Mouse (Mus musculus): ENCODE results near the gene Rad52.
A peak's percentile ranks its signal among the peaks of the same experiment; 100 is the strongest.

Gene Rad52

DNA sequence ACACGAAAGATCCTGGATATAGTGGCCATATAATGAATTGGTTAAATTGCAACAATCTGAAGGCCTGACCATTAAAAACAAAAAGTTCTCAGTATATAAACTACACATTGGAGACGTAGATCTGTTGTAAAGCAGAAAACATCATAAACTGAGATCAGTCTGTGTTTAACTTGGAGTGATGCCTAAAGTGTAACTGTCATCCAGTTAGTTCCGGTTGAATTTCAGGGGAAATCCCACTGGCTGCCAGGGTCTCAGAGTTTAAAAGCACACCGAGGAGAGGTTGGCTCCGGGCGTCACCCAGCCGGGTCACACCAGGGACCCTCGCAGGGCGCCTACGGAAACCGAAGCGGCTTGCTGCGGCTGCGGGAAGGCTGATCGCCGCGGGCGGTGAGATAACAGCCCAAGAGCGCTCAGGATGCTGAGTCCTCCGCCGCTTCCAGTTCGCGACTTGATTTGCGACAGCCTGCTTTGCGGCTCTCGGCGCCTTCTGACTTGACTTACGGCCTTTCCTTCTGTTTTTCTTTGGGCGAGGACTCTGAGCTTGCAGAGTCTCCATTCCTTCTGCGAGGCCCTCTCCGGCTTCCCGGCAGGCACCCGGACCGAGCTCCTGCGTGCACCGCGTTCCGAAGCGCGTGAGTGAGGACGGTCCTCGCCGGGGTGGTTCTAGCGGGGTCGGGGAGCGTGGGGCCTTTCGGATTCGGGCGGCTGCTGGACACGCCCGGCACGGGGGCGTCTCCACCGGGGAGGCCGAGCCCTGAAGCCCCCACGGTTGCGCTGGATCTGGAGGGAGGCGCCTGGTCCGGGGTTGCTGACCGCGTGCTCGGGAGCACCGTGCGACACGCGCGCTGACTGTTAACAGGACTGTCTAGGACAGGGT, at the start of gene Rad52:
Rad52 (plus strand) TSS at position 495 of the 877 bp plus-strand sequence.
- DNase-seq = peak; percentile 76

DNA sequence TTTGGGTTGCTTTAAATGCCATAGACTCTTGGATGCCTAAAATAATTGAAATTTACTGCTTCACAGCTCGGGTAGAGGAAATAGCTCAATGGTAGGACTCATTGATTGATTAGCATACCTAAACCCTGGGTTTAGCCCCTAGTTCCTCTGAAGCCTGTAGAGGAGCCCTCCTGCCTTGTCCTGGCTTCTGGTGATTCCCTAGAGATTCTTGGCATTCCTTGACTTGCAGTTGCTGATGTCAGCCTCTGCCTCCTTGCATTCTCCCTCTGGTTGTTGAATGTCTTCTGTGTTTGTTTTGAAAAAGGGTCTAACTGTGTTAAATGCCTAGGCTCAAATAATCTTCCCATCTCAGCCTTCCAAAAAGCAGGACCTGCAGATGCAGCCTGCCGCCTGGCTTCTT, 48.3 kb upstream of the Rad52 start:
- no peak for DNase-seq

DNA sequence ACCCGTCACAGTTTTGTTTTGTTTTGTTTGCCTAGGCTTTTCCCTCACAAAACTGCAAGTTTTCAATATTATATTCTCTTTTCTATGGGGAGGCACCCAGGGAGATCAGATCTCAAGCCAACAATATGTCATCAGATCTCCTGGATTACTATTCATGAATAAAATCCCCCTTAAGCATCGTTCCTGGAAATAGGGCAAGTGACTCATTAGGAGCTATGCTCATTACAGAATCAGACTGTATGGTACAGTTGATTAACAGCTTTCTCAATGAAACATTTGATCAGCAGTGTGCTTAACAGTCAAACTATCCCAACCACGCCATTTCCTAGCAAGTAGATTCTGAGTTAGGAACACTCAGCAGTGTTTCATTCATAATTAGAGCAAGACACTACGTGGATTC, 47.0 kb upstream of the Rad52 start:
- DNase-seq = no peak

DNA sequence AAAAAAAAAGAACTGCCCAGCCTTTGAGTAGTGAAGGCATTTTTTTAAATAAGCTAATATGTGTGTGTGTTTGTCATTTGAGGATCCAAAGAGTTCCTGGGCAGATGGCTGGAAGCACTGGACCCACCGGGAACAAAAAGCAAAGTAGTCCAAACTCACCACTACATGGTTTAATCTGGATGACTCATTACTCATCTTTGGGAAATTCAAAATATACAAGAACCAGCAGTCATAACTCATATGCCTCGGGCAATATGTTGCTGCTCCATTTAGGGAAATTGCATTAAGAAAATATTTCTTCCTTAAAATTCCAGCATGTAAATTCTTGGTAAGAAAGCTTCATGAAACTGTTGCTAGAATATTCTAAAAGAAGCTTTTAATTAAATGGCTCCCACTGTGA, 42.3 kb upstream of the Rad52 start:
- no peak for DNase-seq

DNA sequence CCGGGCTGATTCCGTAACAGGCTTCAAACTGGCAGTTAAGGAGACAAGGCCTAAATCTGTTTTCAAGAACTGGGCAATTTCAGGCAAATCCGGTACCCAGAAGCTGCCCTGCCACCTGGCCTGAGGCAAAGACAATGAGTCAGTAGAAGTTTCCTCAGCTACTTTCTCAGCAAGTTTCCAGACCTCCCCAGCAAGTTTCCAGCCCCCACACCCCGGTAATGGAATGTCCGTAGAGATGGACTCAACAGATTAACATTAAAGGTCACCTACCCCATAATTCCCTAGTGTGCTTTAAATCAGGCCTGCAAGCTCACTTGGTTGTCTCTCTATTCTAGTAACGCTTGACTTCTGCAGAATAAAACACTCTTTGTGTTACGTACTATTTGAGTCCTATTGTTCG, 41.0 kb upstream of the Rad52 start:
- no peak for DNase-seq

DNA sequence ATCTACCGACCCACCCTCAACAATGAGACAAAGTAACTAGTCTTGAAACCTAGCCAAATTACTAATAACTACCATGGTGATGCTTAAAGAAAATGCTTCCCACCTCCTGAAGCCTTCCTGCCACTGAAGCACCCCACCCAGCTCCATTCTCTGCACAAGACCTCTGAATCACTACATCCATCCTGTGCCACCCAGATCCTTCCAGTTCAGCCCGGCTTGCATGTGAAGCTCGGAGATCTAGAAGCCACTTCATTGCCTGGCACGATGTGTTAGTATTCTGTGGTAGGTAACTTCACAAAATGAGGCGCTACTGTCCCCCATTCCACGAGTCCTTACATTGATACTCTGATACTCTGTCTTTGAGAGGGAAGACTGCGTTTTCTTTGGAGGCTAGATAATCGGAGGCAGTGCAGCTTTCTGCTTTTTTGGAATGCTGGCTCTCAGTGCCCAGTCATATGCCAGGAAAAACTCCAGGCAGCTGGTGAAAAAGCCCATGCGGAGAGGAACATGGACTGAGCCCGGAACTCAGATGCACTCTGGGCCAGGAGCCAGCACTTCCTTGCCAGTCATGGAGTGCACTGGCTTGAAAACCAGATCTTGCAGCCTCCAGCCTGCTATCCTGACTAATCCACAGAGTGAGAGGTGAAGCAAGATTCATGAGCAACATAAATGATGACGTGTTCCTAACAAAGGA, 38.0 kb upstream of the Rad52 start:
- peak; percentile 86 for DNase-seq

DNA sequence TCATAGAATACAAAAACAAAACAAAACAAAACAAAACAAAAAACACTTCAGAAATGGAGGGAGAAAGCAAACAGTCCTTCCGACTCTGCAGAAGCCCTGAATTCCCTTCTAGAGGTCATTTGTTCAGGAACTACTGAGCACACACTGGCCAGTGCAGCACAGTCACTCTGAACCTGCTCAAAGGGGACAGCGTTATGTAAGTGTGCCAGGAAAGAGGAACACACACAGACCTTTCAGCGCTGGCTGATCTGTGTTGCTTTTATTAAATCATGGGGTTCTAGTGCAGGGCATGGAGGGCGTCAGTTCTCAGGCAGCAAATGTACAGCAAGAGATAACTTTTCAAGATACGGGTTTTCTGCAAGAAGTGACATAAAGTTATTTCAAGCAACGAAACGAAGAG, 19.3 kb upstream of the Rad52 start:
- DNase-seq = no peak

DNA sequence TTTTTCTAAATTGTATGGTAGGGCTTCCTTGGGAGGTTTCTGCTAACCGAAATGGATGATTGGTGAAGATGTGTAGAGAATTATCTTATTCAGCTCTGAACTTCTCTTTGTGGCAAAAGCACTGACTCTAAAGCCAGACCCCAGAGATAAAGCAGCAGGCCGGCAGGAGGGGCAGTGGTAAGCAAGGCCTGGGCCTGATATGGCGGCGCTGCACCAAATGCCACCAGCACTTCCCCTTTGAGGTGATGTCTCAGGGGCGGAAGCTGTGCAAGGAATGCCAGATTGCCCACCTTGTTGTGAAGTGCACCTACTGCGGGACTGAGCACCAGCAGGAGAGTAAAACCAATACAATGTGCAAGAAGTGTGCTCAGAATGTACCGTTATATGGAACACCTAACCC, 9.8 kb upstream of the Rad52 start:
- DNase-seq = no peak

DNA sequence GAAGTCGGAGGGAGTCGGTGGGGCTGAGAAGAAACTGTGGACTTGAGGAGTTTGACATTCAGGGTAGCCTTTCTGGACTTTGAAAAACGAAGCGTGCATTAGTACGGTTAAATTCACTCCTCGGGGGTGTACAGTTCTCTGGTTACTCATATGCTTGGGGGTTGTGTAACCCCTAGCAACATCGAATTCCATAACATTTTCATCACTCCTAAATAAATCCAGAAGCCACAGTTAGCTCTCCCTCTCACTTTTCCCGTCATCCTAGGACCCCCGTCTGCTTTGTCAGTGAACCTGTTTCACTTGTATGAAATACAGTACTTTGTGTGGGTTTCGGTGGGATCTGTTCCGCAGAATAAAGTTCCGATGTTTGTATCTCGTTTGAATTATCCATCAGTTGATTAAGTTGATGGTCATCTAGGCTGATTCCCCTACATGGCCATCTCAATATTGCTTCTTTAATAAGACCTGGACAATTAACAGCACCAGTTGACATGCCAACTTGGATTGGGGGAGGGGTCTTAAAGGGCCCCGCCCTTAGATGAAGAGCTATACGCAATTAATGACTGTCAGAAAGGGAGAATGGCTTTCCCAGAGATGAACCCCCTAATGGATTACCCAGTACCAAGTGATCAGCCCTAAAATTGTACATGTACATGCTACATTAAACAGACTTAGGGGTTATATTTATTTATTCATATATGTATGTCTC, 737 bp downstream of the Rad52 start:
- DNase-seq = no peak

DNA sequence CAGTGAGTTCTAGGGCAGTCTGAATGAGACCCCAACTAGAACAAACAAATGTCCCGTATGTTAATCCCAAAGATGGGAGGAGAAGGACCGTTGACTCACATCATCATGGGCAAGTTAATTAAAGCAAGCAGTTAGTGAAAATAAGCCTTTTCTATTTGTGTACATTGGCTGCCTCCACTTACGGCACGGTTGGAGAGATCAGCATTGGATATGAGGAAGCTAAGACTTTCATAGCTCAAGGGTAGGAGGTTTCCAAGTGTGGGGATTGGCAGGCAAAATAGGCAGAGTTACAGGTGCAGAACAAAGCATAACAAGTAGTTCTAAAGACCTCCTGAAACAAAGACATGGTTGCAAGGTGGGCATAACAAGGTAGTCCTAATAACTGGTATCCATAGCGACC, 3.0 kb downstream of the Rad52 start:
- no peak for DNase-seq

DNA sequence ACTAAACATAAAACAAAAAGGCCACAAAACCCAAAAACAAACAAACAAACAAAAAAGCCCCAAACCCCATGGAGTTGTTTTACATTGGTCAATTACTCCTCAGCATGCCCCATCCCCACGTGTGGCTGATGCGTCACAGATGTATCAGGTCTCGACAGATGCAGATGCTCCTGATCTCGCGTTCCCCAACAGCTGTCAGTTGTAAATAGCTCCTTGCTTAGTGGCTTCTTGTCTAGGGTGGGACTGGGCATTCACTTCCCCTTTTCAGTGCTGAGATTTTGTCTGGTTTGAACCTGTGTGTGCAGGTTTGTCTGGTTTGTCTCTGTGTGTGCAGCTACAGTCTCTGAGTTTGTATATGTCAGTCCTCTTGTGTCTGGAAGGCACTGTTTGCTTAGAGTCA, 9.5 kb downstream of the Rad52 start:
- DNase-seq = no peak

DNA sequence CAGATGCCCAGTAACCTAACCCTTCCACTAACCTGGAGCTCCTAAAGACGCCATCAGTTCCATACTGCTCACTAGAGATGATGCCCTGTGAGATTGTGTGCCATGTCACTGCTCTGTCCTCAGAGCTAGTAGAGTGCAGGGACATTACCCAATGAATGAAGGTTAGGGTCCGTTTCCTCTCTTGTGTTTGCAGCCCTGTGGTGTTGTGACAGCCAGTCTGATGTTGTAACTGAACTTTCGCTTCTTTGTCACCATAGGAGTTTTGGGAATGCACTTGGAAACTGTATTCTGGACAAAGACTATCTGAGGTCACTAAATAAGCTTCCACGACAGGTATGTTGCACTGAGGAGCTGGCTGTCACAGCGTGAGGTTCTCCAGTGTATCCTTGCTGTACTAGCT, 13.2 kb downstream of the Rad52 start:
- no peak for DNase-seq

DNA sequence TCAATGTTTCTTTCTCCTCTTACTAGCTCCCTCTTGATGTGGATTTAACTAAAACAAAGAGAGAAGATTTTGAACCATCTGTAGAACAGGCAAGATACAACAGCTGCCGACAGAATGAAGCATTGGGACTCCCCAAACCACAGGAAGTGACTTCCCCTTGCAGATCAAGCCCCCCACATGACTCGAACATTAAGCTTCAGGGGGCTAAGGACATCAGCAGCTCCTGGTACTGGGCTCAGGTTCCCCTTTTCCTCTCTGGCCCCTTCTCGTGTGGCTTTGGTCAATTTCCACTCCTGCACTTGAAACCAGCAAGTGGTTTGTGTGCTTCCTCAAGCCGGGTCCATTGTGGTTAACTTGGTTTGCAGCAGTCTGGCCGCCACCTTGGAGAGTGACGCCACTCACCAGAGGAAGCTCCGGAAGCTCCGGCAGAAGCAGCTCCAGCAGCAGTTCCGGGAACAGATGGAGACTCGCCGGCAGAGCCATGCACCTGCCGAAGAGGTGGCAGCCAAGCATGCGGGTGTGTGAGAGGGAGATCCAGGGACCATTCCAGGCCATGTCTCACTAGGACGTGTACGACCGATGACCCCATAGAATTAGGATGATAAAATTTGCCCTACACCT, 16.2 kb downstream of the Rad52 start:
- no peak for DNase-seq

DNA sequence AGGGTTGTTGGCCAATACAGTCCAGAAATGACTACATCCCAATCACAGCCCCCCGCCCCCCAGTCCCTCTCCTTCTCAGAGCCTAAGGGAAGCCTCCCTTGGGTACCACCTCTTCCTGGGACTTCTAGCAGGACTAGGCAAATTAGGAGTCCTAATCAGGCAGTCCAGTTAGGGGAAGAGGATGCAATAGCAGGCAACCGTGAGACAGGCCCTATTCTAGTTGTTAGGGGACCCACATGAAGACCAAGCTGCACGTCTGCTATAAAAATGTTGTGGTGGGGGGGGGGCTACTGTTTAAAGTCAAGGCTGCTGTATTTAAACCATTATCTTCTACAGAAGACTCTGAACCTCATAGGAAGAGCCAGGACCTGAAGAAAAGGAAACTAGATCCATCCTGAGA, 19.6 kb downstream of the Rad52 start:
- DNase-seq = no peak

DNA sequence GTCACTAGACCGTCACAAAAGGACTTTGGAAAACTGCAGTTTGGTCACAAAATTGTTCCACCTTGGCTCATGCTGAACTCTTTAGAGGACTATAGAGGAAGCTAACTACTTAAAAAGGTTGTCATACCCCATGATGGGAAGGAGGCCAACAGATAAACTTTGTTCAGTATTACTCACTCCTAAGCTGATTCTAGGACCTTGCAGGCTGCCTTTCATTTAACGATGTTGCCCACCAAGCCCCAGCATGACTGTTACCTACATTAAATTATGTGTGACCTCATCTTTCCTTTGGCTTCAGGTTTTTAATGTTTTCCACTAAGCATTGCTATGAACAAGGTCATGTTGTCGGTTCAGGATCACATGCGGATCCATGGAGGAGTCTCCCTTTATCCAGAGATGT, 20.0 kb downstream of the Rad52 start:
- no peak for DNase-seq

DNA sequence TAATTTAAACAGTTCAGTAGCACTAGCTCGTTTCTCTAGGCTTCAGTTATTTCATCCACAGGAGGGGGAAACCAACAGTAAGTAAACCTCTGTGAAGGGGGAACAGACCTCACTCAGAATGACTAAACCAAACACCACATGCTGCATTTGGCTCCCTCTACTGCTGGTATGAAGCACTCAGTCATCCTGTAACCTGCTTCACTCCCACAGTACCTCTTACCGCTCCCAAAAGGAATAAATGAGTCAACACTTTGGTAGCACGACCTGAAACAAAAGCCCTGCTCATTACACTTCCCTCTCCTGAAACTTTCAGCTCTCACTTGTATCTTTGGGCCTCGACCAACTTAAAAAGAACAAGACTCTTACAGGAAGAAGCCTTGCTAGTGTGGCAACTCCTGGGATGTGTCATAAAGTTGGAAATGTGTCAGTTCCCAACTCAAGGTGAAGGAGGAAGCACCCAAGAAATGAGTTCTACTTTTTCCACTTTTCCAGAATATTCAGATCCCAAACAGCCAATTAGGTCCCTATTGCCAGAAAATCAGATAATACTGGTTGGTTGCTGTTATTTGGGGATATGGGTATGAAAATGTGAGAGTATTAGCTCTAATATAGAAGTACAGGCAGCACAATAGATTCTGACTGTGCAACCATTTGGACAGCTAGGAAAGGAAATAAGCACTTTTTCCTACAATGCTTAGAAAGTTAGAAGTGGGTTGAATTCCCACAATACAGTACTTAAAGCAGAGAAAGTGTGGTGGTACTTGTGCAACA, 21.9 kb downstream of the Rad52 start:
- peak; percentile 8 for DNase-seq

Data from right cerebral cortex, postnatal 4 days (tissue).